Mouse (Mus musculus) heart, adult 10 weeks (tissue): ENCODE measurements around the gene Gm43951. TPM values are rescaled to one million over a fixed set of nuclear protein-coding genes. Genes with fewer than 3 reads are reported as not detected.

ENCODE experiments used
- polyA plus RNA-seq: library from polyadenylated mRNA; stranded (reverse); fragments of 350-450 nt; fragmentation: Illumina TruSeq; extraction: RNeasy Lipid Tissue Mini Kit (QIAGEN cat#74804); gene quantifications from one replicate; pipeline ENCODE4 v1.2.3, GENCODE M21; 2014; ENCODE audit warnings: low read depth, low replicate concordance

Gene Gm43951
- not detected for polyA plus RNA-seq

DNA sequence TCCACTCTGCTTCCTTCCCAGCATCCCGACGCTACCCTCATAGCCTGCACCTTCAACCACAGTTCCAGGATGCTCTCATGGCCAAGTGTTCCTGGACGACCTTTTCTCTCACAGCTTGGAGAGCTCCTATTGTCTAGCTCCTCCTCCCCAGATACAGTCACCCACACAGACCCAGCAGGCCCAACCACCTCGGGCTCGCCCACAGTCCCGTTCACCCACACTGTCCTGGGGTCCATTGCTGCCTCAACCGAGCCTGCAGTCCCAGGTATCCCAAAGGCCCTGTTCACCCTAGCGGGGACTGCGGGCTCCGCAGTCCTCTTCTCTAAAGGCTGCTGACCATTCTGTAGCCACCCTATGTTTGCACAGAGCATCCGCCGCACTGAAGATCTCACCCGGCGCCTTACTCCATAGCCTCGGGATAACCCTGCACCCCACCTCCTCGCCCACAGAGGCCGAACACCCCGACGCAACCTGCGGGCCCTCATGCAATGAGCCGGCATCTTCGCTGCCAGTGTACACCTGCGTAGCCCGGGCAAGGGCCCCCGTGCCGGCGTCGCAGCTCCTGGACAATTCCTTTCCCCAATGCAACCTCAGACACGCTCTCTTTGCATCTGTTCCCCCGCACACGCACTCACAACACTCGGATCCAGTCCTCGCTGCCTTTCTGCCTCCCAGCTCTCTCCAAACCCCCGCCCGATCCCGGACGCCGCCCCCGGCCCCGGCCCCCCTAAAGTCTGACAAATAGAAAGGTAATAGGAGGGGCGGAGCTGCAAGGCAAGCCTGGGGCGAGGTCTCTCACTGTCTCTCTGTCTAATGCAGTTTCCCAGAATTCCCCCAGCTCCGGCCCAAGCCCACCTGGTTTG lies at the start of gene Gm43951:
Gene Gm43951 (minus strand): TSS at position 500 of the 863 bp plus-strand sequence.

DNA sequence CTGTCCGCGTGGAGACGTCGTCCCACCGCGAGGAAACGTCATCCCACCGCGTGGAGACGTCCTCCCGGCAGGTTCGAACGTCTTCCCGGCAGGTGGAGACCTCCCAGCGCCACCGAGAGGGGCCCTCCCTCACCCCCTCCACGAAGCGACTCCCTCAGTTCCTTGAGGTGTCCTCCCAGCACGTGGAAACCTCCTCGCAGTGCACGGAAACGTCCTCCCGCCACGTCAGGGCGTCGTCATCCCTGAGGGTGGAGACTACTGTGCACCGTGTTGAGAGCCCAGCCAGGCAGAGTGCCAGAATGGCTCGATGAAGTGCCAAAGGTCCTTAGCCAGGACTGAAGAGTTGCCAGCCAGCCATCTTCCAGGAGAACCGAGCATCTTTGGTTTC lies 8.8 kb upstream of the Gm43951 start, which contains the start of gene Med31:
Gene Med31 (minus strand): TSS at position 183 of the 388 bp plus-strand sequence.

DNA sequence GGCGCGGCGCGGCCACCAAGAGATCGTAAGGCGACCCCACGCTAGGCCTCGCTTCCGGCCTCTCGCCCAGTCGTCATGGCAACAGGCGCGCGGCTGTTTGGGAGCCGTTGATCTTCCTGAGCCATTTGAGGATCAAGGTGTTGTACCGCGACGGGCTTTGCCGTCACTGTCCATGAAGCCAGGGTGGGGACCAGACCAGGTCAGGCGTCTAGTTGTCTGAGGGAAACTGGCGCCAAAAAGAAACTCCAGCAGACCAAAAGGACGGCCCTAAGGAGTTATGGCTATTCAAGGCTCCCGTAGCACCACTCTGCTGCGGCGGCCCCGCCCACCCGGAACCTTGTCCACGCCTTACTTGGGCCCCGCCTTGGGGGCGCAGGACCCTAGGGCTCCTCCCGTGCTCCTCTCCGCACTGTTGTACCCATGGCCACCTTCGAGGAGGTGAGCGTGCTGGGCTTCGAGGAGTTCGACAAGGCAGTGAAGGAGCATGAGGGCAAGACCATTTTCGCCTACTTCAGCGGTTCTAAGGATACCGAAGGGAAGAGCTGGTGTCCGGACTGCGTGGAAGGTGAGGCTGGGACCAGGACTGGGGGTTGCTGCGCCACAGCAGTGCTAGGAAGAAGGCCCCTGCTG lies 679 bp upstream of the Gm43951 start, which contains the start of the genes 4933427D14Rik and Txndc17:
Gene 4933427D14Rik (minus strand): TSS at position 256 of the 630 bp plus-strand sequence.
Gene Txndc17 (plus strand): TSS at position 344 of the 630 bp plus-strand sequence.

Other genes starting within 250 kb of the Gm43951 start
- not detected for gene Aipl1, start 169.3 kb downstream of the Gm43951 start, polyA plus RNA-seq
- gene Pimreg, start 164.8 kb downstream of the Gm43951 start, polyA plus RNA-seq = 0.39 TPM
- gene Pitpnm3, start 71.1 kb downstream of the Gm43951 start, polyA plus RNA-seq = 3.9 TPM
- 2.6 TPM for gene 4933427D14Rik, start 619 bp upstream of the Gm43951 start, polyA plus RNA-seq
- 79.8 TPM for gene Txndc17, start 707 bp upstream of the Gm43951 start, polyA plus RNA-seq
- gene Med31, start 8.8 kb upstream of the Gm43951 start, polyA plus RNA-seq = 17.3 TPM
- not detected for gene Slc13a5, start 60.4 kb upstream of the Gm43951 start, polyA plus RNA-seq
- 24.4 TPM for gene Xaf1, start 94.8 kb upstream of the Gm43951 start, polyA plus RNA-seq
- gene Fbxo39, start 107.6 kb upstream of the Gm43951 start, polyA plus RNA-seq = not detected
- gene Tekt1, start 155.6 kb upstream of the Gm43951 start, polyA plus RNA-seq = not detected
- gene Smtnl2, start 204.9 kb upstream of the Gm43951 start, polyA plus RNA-seq = 16.4 TPM
- gene Ggt6, start 228.7 kb upstream of the Gm43951 start, polyA plus RNA-seq = not detected
- gene Mybbp1a, start 234.5 kb upstream of the Gm43951 start, polyA plus RNA-seq = 37.6 TPM